In the genomic region with DNA sequence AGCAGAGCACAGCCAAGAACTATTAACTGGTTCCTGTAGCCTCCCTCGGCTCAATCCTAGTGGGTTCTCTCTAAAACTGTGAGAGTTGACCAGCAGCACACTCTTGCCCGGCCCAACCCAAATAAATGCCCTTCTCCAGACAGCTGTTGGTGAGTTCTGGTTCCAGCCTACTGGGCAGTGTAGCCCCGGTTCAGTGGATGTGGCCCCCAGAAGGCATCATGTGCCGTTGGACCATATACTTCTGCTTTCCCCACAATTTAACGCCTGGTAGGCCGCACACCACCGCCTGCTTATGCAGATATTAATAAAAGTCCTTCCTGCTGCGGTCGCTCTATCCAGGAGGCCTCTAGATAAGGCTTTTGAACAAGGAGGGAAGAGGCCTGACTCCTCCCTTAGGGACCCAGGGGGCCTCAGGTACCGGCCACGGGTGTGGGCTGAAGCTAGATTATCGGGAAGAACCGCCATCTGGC, we compare ENCODE assay signal across 8 mouse cellular contexts. TPM values are rescaled to one million over a fixed set of nuclear protein-coding genes. Genes with fewer than 3 reads are reported as not detected.
DNase-seq lines count a peak whose midpoint lies in the region; ATAC-seq and TF ChIP-seq lines count a peak whose summit lies in the region.

No protein-coding gene starts in this region.

- no peak for TF ChIP-seq RAD21 in CH12.LX (IDR thresholded peaks at IDR 0.05; ENCODE audit: low read depth, low read length)

- no peaks in the 10 kb centered on the region for H3K27me3 ChIP-seq in kidney, adult 2 months (replicated peaks; ENCODE audit: control insufficient read depth, insufficient read depth, low read length)
- no peaks in the 10 kb centered on the region for H3K27me3 ChIP-seq in CH12.LX (replicated peaks)
- peaks cover 32% of the 10 kb centered on the region for H3K27me3 ChIP-seq in hindbrain, embryonic 13.5 days
- no peaks in the 10 kb centered on the region for H3K27me3 ChIP-seq in lung, postnatal 0 days (replicated peaks; ENCODE audit: insufficient read depth, low read length)
- H3K27me3 ChIP-seq in stomach, embryonic 16.5 days (ENCODE audit: control insufficient read depth, insufficient read depth, low read length): no peaks in the 10 kb centered on the region

- WGBS in kidney, adult 2 months: under 1% methylated on average over 13 of the region's 13 CpGs
- 30% methylated on average over 13 of the region's 13 CpGs for WGBS in hindbrain, embryonic 13.5 days
- 4% methylated on average over 13 of the region's 13 CpGs for WGBS in lung, postnatal 0 days
- 12% methylated on average over 13 of the region's 13 CpGs for WGBS in stomach, embryonic 16.5 days

- peaks cover 2% of the 10 kb centered on the region for H3K9me3 ChIP-seq in CH12.LX (replicated peaks; ENCODE audit: low read length)
- no peaks in the 10 kb centered on the region for H3K9me3 ChIP-seq in hindbrain, embryonic 13.5 days
- no peaks in the 10 kb centered on the region for H3K9me3 ChIP-seq in lung, postnatal 0 days (ENCODE audit: low read length)
- H3K9me3 ChIP-seq in stomach, embryonic 16.5 days (replicated peaks; ENCODE audit: control insufficient read depth, low read length): no peaks in the 10 kb centered on the region

- no peaks in the 10 kb centered on the region for H3K79me2 ChIP-seq in CH12.LX (replicated peaks; ENCODE audit: control insufficient read depth, extremely low read depth, insufficient read depth, poor library complexity, severe bottlenecking)

- dilution Hi-C loops in CH12.LX (cut with MboI; ENCODE audit: extremely low pct_ligation_motif_present, extremely low pct_unique_long_range_greater_than_20kb, low sequenced_read_pairs): no loop called here

- peak; percentile 64 for DNase-seq in kidney, adult 2 months
- no peak for DNase-seq in kidney, adult 9 months
- peak; percentile 41 for DNase-seq in CH12.LX (ENCODE audit: extremely low read depth)
- DNase-seq in lung, postnatal 0 days (ENCODE audit: low spot score): peak; percentile 56
- DNase-seq in left cerebral cortex, adult 9 months (ENCODE audit: low spot score in 2 of 2): no peak

- TF ChIP-seq POLR2A in kidney, adult 2 months (IDR thresholded peaks at IDR 0.05; ENCODE audit: low read depth, low read length): no peak
- TF ChIP-seq POLR2A in CH12.LX (IDR thresholded peaks at IDR 0.05; ENCODE audit: low read depth, low read length): no peak
- TF ChIP-seq POLR2A in bone marrow macrophage, adult 2 months (IDR thresholded peaks at IDR 0.05; ENCODE audit: borderline replicate concordance, low read depth, low read length): no peak

- peak overlapping the region; percentile 98 for H3K27ac ChIP-seq in kidney, adult 2 months (ENCODE audit: insufficient read depth, low read depth, low read length)
- peak overlapping the region; percentile 37; the same call in 1 of the 2 replicates for H3K27ac ChIP-seq in CH12.LX (ENCODE audit: insufficient read depth, low read depth)
- H3K27ac ChIP-seq in bone marrow macrophage, adult 2 months (ENCODE audit: insufficient read depth, low read depth, low read length): peak overlapping the region; percentile 93
- H3K27ac ChIP-seq in hindbrain, embryonic 13.5 days: 0 out of 2 replicates have a peak overlapping the region, but pooled peaks have one; percentile 55
- peak overlapping the region; percentile 99 for H3K27ac ChIP-seq in lung, postnatal 0 days (ENCODE audit: low read length)
- peak overlapping the region; percentile 99 for H3K27ac ChIP-seq in stomach, embryonic 16.5 days (ENCODE audit: low read length)

- peak overlapping the region; percentile 89 for H3K9ac ChIP-seq in CH12.LX (ENCODE audit: insufficient read depth, low read depth)
- peak overlapping the region; percentile 66 for H3K9ac ChIP-seq in hindbrain, embryonic 13.5 days
- H3K9ac ChIP-seq in lung, postnatal 0 days (replicated peaks; ENCODE audit: low read depth): peak overlapping the region; percentile 90
- H3K9ac ChIP-seq in stomach, embryonic 16.5 days (ENCODE audit: low read length): peak overlapping the region; percentile 93

- no peak for TF ChIP-seq CTCF in kidney, adult 2 months (conservative IDR thresholded peaks at IDR 0.05; ENCODE audit: insufficient read depth, insufficient read length, low read depth, low read length)
- no peak for TF ChIP-seq CTCF in CH12.LX (conservative IDR thresholded peaks at IDR 0.05 in 1 of 2, IDR thresholded peaks at IDR 0.05 in 1 of 2; ENCODE audit: low read depth in 2 of 2, low read length in 2 of 2)
- TF ChIP-seq CTCF in bone marrow macrophage, adult 2 months (IDR thresholded peaks at IDR 0.05; ENCODE audit: low read depth, low read length): no peak
- no peak for TF ChIP-seq CTCF in lung, postnatal 0 days (IDR thresholded peaks at IDR 0.05)

- H3K36me3 ChIP-seq in kidney, adult 2 months (ENCODE audit: control insufficient read depth, insufficient read depth, low read length): peaks cover 3% of the 10 kb centered on the region
- H3K36me3 ChIP-seq in CH12.LX (replicated peaks in 1 of 2; ENCODE audit: control insufficient read depth in 1 of 2, insufficient read depth in 1 of 2, low read length in 1 of 2): peaks cover 7 to 38% of the 10 kb centered on the region in 2 experiments
- no peaks in the 10 kb centered on the region for H3K36me3 ChIP-seq in hindbrain, embryonic 13.5 days
- H3K36me3 ChIP-seq in lung, postnatal 0 days (ENCODE audit: insufficient read depth, low read length): peaks cover 9% of the 10 kb centered on the region; the same call in 1 of the 2 replicates
- peaks cover 9% of the 10 kb centered on the region; the same call in 1 of the 2 replicates for H3K36me3 ChIP-seq in stomach, embryonic 16.5 days (ENCODE audit: control insufficient read depth, insufficient read depth, low read length)

- in situ Hi-C loops in CH12.LX (cut with MboI; ENCODE audit: low pct_ligation_motif_present, low pct_unique_long_range_greater_than_20kb, low sequenced_read_pairs): no loop called here

- ATAC-seq in hindbrain, embryonic 13.5 days (ENCODE audit: low FRiP score): no peak
- ATAC-seq in lung, postnatal 0 days: peak; percentile 17
- peak; percentile 71 for ATAC-seq in stomach, embryonic 16.5 days (ENCODE audit: insufficient read depth, low FRiP score)

- peak overlapping the region; percentile 69 for H3K4me2 ChIP-seq in CH12.LX (ENCODE audit: insufficient read depth, low read depth, poor library complexity, severe bottlenecking)
- peak overlapping the region; percentile 54 for H3K4me2 ChIP-seq in hindbrain, embryonic 13.5 days
- H3K4me2 ChIP-seq in lung, postnatal 0 days (replicated peaks; ENCODE audit: low read depth, low read length): peak overlapping the region; percentile 61
- H3K4me2 ChIP-seq in stomach, embryonic 16.5 days (ENCODE audit: low read depth, low read length): peak overlapping the region; percentile 85

- H3K4me1 ChIP-seq in kidney, adult 2 months (ENCODE audit: control insufficient read depth, insufficient read depth, low read length): peaks cover 18% of the 10 kb centered on the region
- H3K4me1 ChIP-seq in CH12.LX (ENCODE audit: control insufficient read depth in 1 of 2, insufficient read depth in 2 of 2): peaks cover 7 to 19% of the 10 kb centered on the region in 2 experiments
- peaks cover 26% of the 10 kb centered on the region for H3K4me1 ChIP-seq in bone marrow macrophage, adult 2 months (ENCODE audit: control insufficient read depth, insufficient read depth, low read length)
- H3K4me1 ChIP-seq in hindbrain, embryonic 13.5 days (replicated peaks): peaks cover 12% of the 10 kb centered on the region
- H3K4me1 ChIP-seq in lung, postnatal 0 days (ENCODE audit: insufficient read depth, low read depth, low read length): peaks cover 16% of the 10 kb centered on the region; the same call in 1 of the 2 replicates
- H3K4me1 ChIP-seq in stomach, embryonic 16.5 days (ENCODE audit: control insufficient read depth, insufficient read depth, low read length): peaks cover 35% of the 10 kb centered on the region

- TF ChIP-seq EP300 in CH12.LX (IDR thresholded peaks at IDR 0.05; ENCODE audit: low read length): no peak; the same call in 1 of the 2 replicates
- TF ChIP-seq EP300 in lung, postnatal 0 days (IDR thresholded peaks at IDR 0.05): no peak

- H3K4me3 ChIP-seq in kidney, adult 2 months (ENCODE audit: insufficient read depth, low read depth, low read length): peak overlapping the region; percentile 72
- peak overlapping the region; percentile 71 to 75 (median 74) for H3K4me3 ChIP-seq in CH12.LX (replicated peaks in 1 of 3; ENCODE audit: low read depth in 2 of 3, low read length in 2 of 3, poor library complexity in 1 of 3)
- peak overlapping the region; percentile 74 for H3K4me3 ChIP-seq in bone marrow macrophage, adult 2 months (ENCODE audit: insufficient read depth, low read length)
- peak overlapping the region; percentile 35 for H3K4me3 ChIP-seq in hindbrain, embryonic 13.5 days
- peak overlapping the region; percentile 54 for H3K4me3 ChIP-seq in lung, postnatal 0 days (ENCODE audit: low read depth, low read length)
- peak overlapping the region; percentile 71 for H3K4me3 ChIP-seq in stomach, embryonic 16.5 days (replicated peaks; ENCODE audit: low read length)

RNA-seq across cellular contexts. Expression of gene Vamp8, which starts 1.0 kb away (rescaled TPM):
- 368 and 453 TPM in 2 replicates for polyA plus RNA-seq in kidney, adult 2 months (2012; rRNA removed)
- total RNA-seq in CH12.LX (2012; rRNA removed): 105 and 110 TPM in 2 replicates
- total RNA-seq in CH12.LX (2014; rRNA removed): 111 and 130 TPM in 2 replicates
- 98.9 and 114 TPM in 2 replicates for polyA plus RNA-seq in CH12.LX (2012; ENCODE audit: insufficient read length, low read depth)
- polyA plus RNA-seq in bone marrow macrophage, adult 2 months (2012; ENCODE audit: insufficient read depth, insufficient read length, missing spikeins): 348 and 352 TPM in 2 replicates
- 25.9 and 29.4 TPM in 2 replicates for polyA plus RNA-seq in hindbrain, embryonic 13.5 days (2015; fragmentation: Nextera tagmentation; extraction: Ambion mirVana)
- 608 and 656 TPM in 2 replicates for polyA plus RNA-seq in lung, postnatal 0 days (2015; fragmentation: Nextera tagmentation; extraction: Ambion mirVana)
- 244 and 269 TPM in 2 replicates for polyA plus RNA-seq in stomach, embryonic 16.5 days (2015; fragmentation: Nextera tagmentation; extraction: Ambion mirVana)

RNA-seq across cellular contexts. Expression of gene Vamp5, which starts 9.2 kb away (rescaled TPM):
- 48.7 and 60.1 TPM in 2 replicates for polyA plus RNA-seq in kidney, adult 2 months (2012; rRNA removed)
- total RNA-seq in CH12.LX (2012; rRNA removed) (1.5 and 2.5 TPM in 2 replicates), CH12.LX (2014; rRNA removed) (0.50 and 0.59 TPM in 2 replicates)
- polyA plus RNA-seq in CH12.LX (2012; ENCODE audit: insufficient read length, low read depth): 0.90 and 2.2 TPM in 2 replicates
- polyA plus RNA-seq in bone marrow macrophage, adult 2 months (2012; ENCODE audit: insufficient read depth, insufficient read length, missing spikeins): 5.3 and 10.5 TPM in 2 replicates
- 18.8 and 20.8 TPM in 2 replicates for polyA plus RNA-seq in hindbrain, embryonic 13.5 days (2015; fragmentation: Nextera tagmentation; extraction: Ambion mirVana)
- 80.5 and 83.3 TPM in 2 replicates for polyA plus RNA-seq in lung, postnatal 0 days (2015; fragmentation: Nextera tagmentation; extraction: Ambion mirVana)
- polyA plus RNA-seq in stomach, embryonic 16.5 days (2015; fragmentation: Nextera tagmentation; extraction: Ambion mirVana): 25.2 and 30.4 TPM in 2 replicates

RNA-seq across cellular contexts. Expression of gene Rnf181, which starts 22.8 kb away (rescaled TPM):
- polyA plus RNA-seq in kidney, adult 2 months (2012; rRNA removed): 176 and 192 TPM in 2 replicates
- total RNA-seq in CH12.LX (2012; rRNA removed): 51.0 and 63.2 TPM in 2 replicates
- total RNA-seq in CH12.LX (2014; rRNA removed): 64.0 and 83.2 TPM in 2 replicates
- 73.7 and 88.7 TPM in 2 replicates for polyA plus RNA-seq in CH12.LX (2012; ENCODE audit: insufficient read length, low read depth)
- 97.4 and 105 TPM in 2 replicates for polyA plus RNA-seq in bone marrow macrophage, adult 2 months (2012; ENCODE audit: insufficient read depth, insufficient read length, missing spikeins)
- polyA plus RNA-seq in hindbrain, embryonic 13.5 days (2015; fragmentation: Nextera tagmentation; extraction: Ambion mirVana): 141 and 147 TPM in 2 replicates
- polyA plus RNA-seq in lung, postnatal 0 days (2015; fragmentation: Nextera tagmentation; extraction: Ambion mirVana): 202 and 208 TPM in 2 replicates
- 139 and 143 TPM in 2 replicates for polyA plus RNA-seq in stomach, embryonic 16.5 days (2015; fragmentation: Nextera tagmentation; extraction: Ambion mirVana)

RNA-seq across cellular contexts. Expression of gene Ggcx, which starts 24.6 kb away (rescaled TPM):
- 17.9 and 21.9 TPM in 2 replicates for polyA plus RNA-seq in kidney, adult 2 months (2012; rRNA removed)
- total RNA-seq in CH12.LX (2012; rRNA removed) (6.6 and 6.7 TPM in 2 replicates), CH12.LX (2014; rRNA removed) (6.5 and 7.8 TPM in 2 replicates)
- 4.7 and 5.2 TPM in 2 replicates for polyA plus RNA-seq in CH12.LX (2012; ENCODE audit: insufficient read length, low read depth)
- polyA plus RNA-seq in bone marrow macrophage, adult 2 months (2012; ENCODE audit: insufficient read depth, insufficient read length, missing spikeins): 15.7 and 18.3 TPM in 2 replicates
- 15.3 and 19.4 TPM in 2 replicates for polyA plus RNA-seq in hindbrain, embryonic 13.5 days (2015; fragmentation: Nextera tagmentation; extraction: Ambion mirVana)
- 28.6 and 32.2 TPM in 2 replicates for polyA plus RNA-seq in lung, postnatal 0 days (2015; fragmentation: Nextera tagmentation; extraction: Ambion mirVana)
- polyA plus RNA-seq in stomach, embryonic 16.5 days (2015; fragmentation: Nextera tagmentation; extraction: Ambion mirVana): 34.7 and 35.3 TPM in 2 replicates

RNA-seq across cellular contexts. Expression of gene Tmem150a, which starts 34.3 kb away (rescaled TPM):
- 171 and 189 TPM in 2 replicates for polyA plus RNA-seq in kidney, adult 2 months (2012; rRNA removed)
- 0.17 and 0.59 TPM in 2 replicates for total RNA-seq in CH12.LX (2012; rRNA removed)
- 0.24 TPM in 1 of 2 replicates, not detected in the other for total RNA-seq in CH12.LX (2014; rRNA removed)
- polyA plus RNA-seq in CH12.LX (2012; ENCODE audit: insufficient read length, low read depth): 0.82 and 0.93 TPM in 2 replicates
- polyA plus RNA-seq in bone marrow macrophage, adult 2 months (2012; ENCODE audit: insufficient read depth, insufficient read length, missing spikeins): 3.0 and 3.6 TPM in 2 replicates
- 14.4 and 16.0 TPM in 2 replicates for polyA plus RNA-seq in hindbrain, embryonic 13.5 days (2015; fragmentation: Nextera tagmentation; extraction: Ambion mirVana)
- 17.6 and 25.7 TPM in 2 replicates for polyA plus RNA-seq in lung, postnatal 0 days (2015; fragmentation: Nextera tagmentation; extraction: Ambion mirVana)
- polyA plus RNA-seq in stomach, embryonic 16.5 days (2015; fragmentation: Nextera tagmentation; extraction: Ambion mirVana): 16.6 and 18.5 TPM in 2 replicates

Comparison
In these comparisons a context has a peak if more than half of its experiments do, and no peak if none do; other contexts are left out.
1. DNase-seq: peak in kidney, adult 2 months (single experiment), CH12.LX (single experiment) and lung, postnatal 0 days (single experiment); none in kidney, adult 9 months (single experiment) and left cerebral cortex, adult 9 months (0 of 2).
2. H3K27ac ChIP-seq: peak in every context shown above with its lines; median percentile 99 in lung, postnatal 0 days; 99 in stomach, embryonic 16.5 days; 98 in kidney, adult 2 months; 93 in bone marrow macrophage, adult 2 months; 55 in hindbrain, embryonic 13.5 days; 37 in CH12.LX.
3. Peak in every context shown above with its lines, with median percentiles within 50 percentile points of each other: H3K4me3 ChIP-seq, H3K4me2 ChIP-seq and H3K9ac ChIP-seq.